In genomic region chr2:5600183-5600962, GRCm38 (mm10) we compare ENCODE assay signal across 25 mouse cellular contexts.
DNase-seq lines count a peak whose midpoint lies in the region; ATAC-seq and TF ChIP-seq lines count a peak whose summit lies in the region.
"Had no signal": no experiment of that assay in that cellular context is flagged by ENCODE, and none has a peak within 500 bp of the region (broad histone marks: within the 10 kb centered on the region; RNA-seq: fewer than 3 reads in every experiment).

No protein-coding gene starts in this region.

- no peak overlapping the region for H3K4me3 ChIP-seq in liver, embryonic 15.5 days (replicated peaks)
- H3K4me3 ChIP-seq in liver, embryonic 11.5 days (ENCODE audit: low read depth, low read length), result no peak overlapping the region
- H3K4me3 ChIP-seq in intestine, embryonic 14.5 days (ENCODE audit: low read depth, low read length), result no peak overlapping the region
- no peak overlapping the region for H3K4me3 ChIP-seq in small intestine, adult 2 months (ENCODE audit: low read depth, low read length)
- H3K4me3 ChIP-seq: embryonic facial prominence, embryonic 12.5 days; erythroblast, embryonic 14.5 days; gastrocnemius, adult 2 months; heart, embryonic 15.5 days; left cerebral cortex, adult 2 months; megakaryocyte, embryonic 14.5 days; neural tube, embryonic 15.5 days had no signal

- no peaks in the 10 kb centered on the region for H3K36me3 ChIP-seq in liver, embryonic 15.5 days (replicated peaks)
- no peaks in the 10 kb centered on the region for H3K36me3 ChIP-seq in liver, embryonic 11.5 days (ENCODE audit: control insufficient read depth, insufficient read depth, low read length)
- H3K36me3 ChIP-seq in intestine, embryonic 14.5 days (ENCODE audit: control insufficient read depth, insufficient read depth, low read length), result no peaks in the 10 kb centered on the region
- H3K36me3 ChIP-seq in small intestine, adult 2 months (ENCODE audit: control insufficient read depth, insufficient read depth, low read length), result no peaks in the 10 kb centered on the region
- H3K36me3 ChIP-seq: embryonic facial prominence, embryonic 12.5 days; heart, embryonic 15.5 days; neural tube, embryonic 15.5 days had no signal

- H3K27ac ChIP-seq in liver, embryonic 15.5 days (replicated peaks), result no peak overlapping the region
- no peak overlapping the region for H3K27ac ChIP-seq in liver, embryonic 11.5 days (ENCODE audit: low read depth, low read length)
- peak overlapping the region; percentile 64 for H3K27ac ChIP-seq in intestine, embryonic 14.5 days (ENCODE audit: low read depth)
- peak overlapping the region; percentile 98 for H3K27ac ChIP-seq in small intestine, adult 2 months (ENCODE audit: insufficient read depth, low read depth, low read length)
- H3K27ac ChIP-seq: embryonic facial prominence, embryonic 12.5 days; gastrocnemius, adult 2 months; heart, embryonic 15.5 days; left cerebral cortex, adult 2 months; neural tube, embryonic 15.5 days had no signal

- no peak for TF ChIP-seq CTCF in small intestine, adult 2 months (IDR thresholded peaks at IDR 0.05; ENCODE audit: extremely low read depth, insufficient read length, insufficient replicate concordance, low read depth, low read length)

- H3K4me1 ChIP-seq in liver, embryonic 15.5 days (replicated peaks), result peaks cover 15% of the 10 kb centered on the region
- H3K4me1 ChIP-seq in liver, embryonic 11.5 days (replicated peaks; ENCODE audit: control insufficient read depth, insufficient read depth, low read length), result peaks cover 10% of the 10 kb centered on the region; the same call in 1 of the 2 replicates
- H3K4me1 ChIP-seq in intestine, embryonic 14.5 days (replicated peaks; ENCODE audit: control insufficient read depth, insufficient read depth, low read length), result peaks cover 13% of the 10 kb centered on the region
- peaks cover 39% of the 10 kb centered on the region for H3K4me1 ChIP-seq in small intestine, adult 2 months (ENCODE audit: control insufficient read depth, insufficient read depth, insufficient read length, low read length)

- no peaks in the 10 kb centered on the region for H3K27me3 ChIP-seq in liver, embryonic 15.5 days
- H3K27me3 ChIP-seq in liver, embryonic 11.5 days (replicated peaks; ENCODE audit: control insufficient read depth, insufficient read depth, low read length), result no peaks in the 10 kb centered on the region
- H3K27me3 ChIP-seq in intestine, embryonic 14.5 days (replicated peaks; ENCODE audit: control insufficient read depth, insufficient read depth, low read length), result no peaks in the 10 kb centered on the region
- no peaks in the 10 kb centered on the region for H3K27me3 ChIP-seq in small intestine, adult 2 months (ENCODE audit: control insufficient read depth, insufficient read depth, low read length)
- H3K27me3 ChIP-seq: embryonic facial prominence, embryonic 12.5 days; heart, embryonic 15.5 days; neural tube, embryonic 15.5 days; Patski had no signal

- DNase-seq in liver, embryonic 11.5 days (ENCODE audit: low spot score), result no peak
- peak; percentile 70 for DNase-seq in intestine, embryonic 14.5 days (ENCODE audit: low spot score)
- DNase-seq in cerebellum, adult 9-10 months, result no peak
- no peak for DNase-seq in urinary bladder, postnatal 4 days (ENCODE audit: low spot score in 2 of 2)
- DNase-seq: adrenal gland, postnatal 14 days; cerebellum, postnatal 10 days; gastrocnemius, adult 2 months; heart, adult 18-20 months; heart, postnatal 4 days; kidney, adult 8-10 months; kidney, postnatal 14 days; layer of hippocampus, adult 9-11 months; lung, adult 2 months; thymus, postnatal 25 days had no signal

- TF ChIP-seq POLR2A in small intestine, adult 2 months (IDR thresholded peaks at IDR 0.05; ENCODE audit: low read depth, low read length), result no peak

- H3K4me2 ChIP-seq in liver, embryonic 15.5 days, result no peak overlapping the region
- no peak overlapping the region for H3K4me2 ChIP-seq in liver, embryonic 11.5 days
- H3K4me2 ChIP-seq in intestine, embryonic 14.5 days (ENCODE audit: low read length), result peak overlapping the region; percentile 29
- H3K4me2 ChIP-seq: embryonic facial prominence, embryonic 12.5 days; heart, embryonic 15.5 days; neural tube, embryonic 15.5 days had no signal

- ATAC-seq in liver, embryonic 15.5 days (ENCODE audit: insufficient read depth), result peak; percentile 40; the same call in 1 of the 2 replicates
- ATAC-seq in liver, embryonic 11.5 days (replicated peaks; ENCODE audit: low FRiP score), result no peak
- peak; percentile 79 for ATAC-seq in intestine, embryonic 14.5 days (replicated peaks; ENCODE audit: low FRiP score, low TSS enrichment, low read depth)
- ATAC-seq in granulocyte monocyte progenitor cell, adult 5-6 weeks (replicated peaks; ENCODE audit: poor library complexity, severe bottlenecking), result no peak
- ATAC-seq: activated CD4-positive, CD25-positive, alpha-beta regulatory T cell, adult 4 months; Patski had no signal

- 30% methylated on average over 8 of the region's 8 CpGs for WGBS in liver, embryonic 15.5 days (ENCODE audit: insufficient replicate concordance)
- 53% methylated on average over 8 of the region's 8 CpGs for WGBS in liver, embryonic 11.5 days
- 61% methylated on average over 8 of the region's 8 CpGs for WGBS in intestine, embryonic 14.5 days
- 31% methylated on average over 8 of the region's 8 CpGs for WGBS in small intestine, adult 2 months

- H3K9me3 ChIP-seq in liver, embryonic 15.5 days (replicated peaks), result no peaks in the 10 kb centered on the region
- H3K9me3 ChIP-seq in liver, embryonic 11.5 days (ENCODE audit: control insufficient read depth, low read length), result no peaks in the 10 kb centered on the region
- no peaks in the 10 kb centered on the region for H3K9me3 ChIP-seq in intestine, embryonic 14.5 days (ENCODE audit: control insufficient read depth, low read length)
- H3K9me3 ChIP-seq: embryonic facial prominence, embryonic 12.5 days; heart, embryonic 15.5 days; megakaryocyte, embryonic 14.5 days; neural tube, embryonic 15.5 days had no signal

- H3K9ac ChIP-seq in liver, embryonic 15.5 days, result no peak overlapping the region
- H3K9ac ChIP-seq in liver, embryonic 11.5 days (ENCODE audit: low read depth, low read length), result no peak overlapping the region
- H3K9ac ChIP-seq in intestine, embryonic 14.5 days (ENCODE audit: low read length), result no peak overlapping the region
- H3K9ac ChIP-seq: embryonic facial prominence, embryonic 12.5 days; heart, embryonic 15.5 days; neural tube, embryonic 15.5 days had no signal

Comparison
In these comparisons a context has a peak if more than half of its experiments do, and no peak if none do; other contexts are left out.
1. ATAC-seq: peak in liver, embryonic 15.5 days (single experiment) and intestine, embryonic 14.5 days (single experiment); none in liver, embryonic 11.5 days (single experiment) and granulocyte monocyte progenitor cell, adult 5-6 weeks (single experiment).
2. H3K27ac ChIP-seq: peak in intestine, embryonic 14.5 days (single experiment) and small intestine, adult 2 months (single experiment); none in liver, embryonic 15.5 days (single experiment) and liver, embryonic 11.5 days (single experiment).